Mouse (Mus musculus) embryonic facial prominence, embryonic 11.5 days (tissue): ENCODE measurements around the gene Kdm2b. TPM values are rescaled to one million over a fixed set of nuclear protein-coding genes. Genes with fewer than 3 reads are reported as not detected.

Source experiments
- ATAC-seq: fragments of 200-750 bp; cut with Nextera tagmentation; replicated peaks from 2 replicates; pipeline ENCODE4 v1.8.0; 2017; ENCODE audit warnings: low read depth; ENCODE audit not compliant: insufficient number of reproducible peaks, low FRiP score, low TSS enrichment
- DNase-seq: peaks from one replicate; pipeline ENCODE4 v3.0.0-alpha.2; 2015; ENCODE audit warnings: low spot score
- H3K27ac ChIP-seq: fragments of 300-500 bp; sonication (generic); replicated peaks from 2 replicates; pipeline ENCODE4 v1.5.1; 2014; ENCODE audit warnings: mild to moderate bottlenecking, low read depth, low read length, control low read depth
- H3K27me3 ChIP-seq: fragments of 300-500 bp; sonication (generic); 2 replicates; pipeline ENCODE4 v1.6.1; 2014; ENCODE audit warnings: mild to moderate bottlenecking, low read length, moderate library complexity, mixed read lengths; ENCODE audit not compliant: control insufficient read depth, insufficient read depth
- H3K36me3 ChIP-seq: fragments of 300-500 bp; sonication (generic); replicated peaks from 2 replicates; pipeline ENCODE4 v1.6.1; 2014; ENCODE audit warnings: low read depth, mild to moderate bottlenecking, low read length, moderate library complexity, mixed read lengths; ENCODE audit not compliant: control insufficient read depth, insufficient read depth
- H3K4me1 ChIP-seq: fragments of 300-500 bp; sonication (generic); 2 replicates; pipeline ENCODE4 v1.6.1; 2014; ENCODE audit warnings: low read length, mixed read lengths; ENCODE audit not compliant: control insufficient read depth, insufficient read depth
- H3K4me2 ChIP-seq: fragments of 300-500 bp; sonication (generic); 2 replicates; pipeline ENCODE4 v1.6.1; 2014; ENCODE audit warnings: low read depth, mild to moderate bottlenecking, control low read depth, low read length, moderate library complexity
- H3K4me3 ChIP-seq: fragments of 300-500 bp; sonication (generic); 2 replicates; pipeline ENCODE4 v1.5.1; 2014; ENCODE audit warnings: low read depth, low read length, control low read depth
- H3K9ac ChIP-seq: fragments of 300-500 bp; sonication (generic); replicated peaks from 2 replicates; pipeline ENCODE4 v1.6.1; 2014; ENCODE audit warnings: mild to moderate bottlenecking, control low read depth, low read length
- H3K9me3 ChIP-seq: fragments of 300-500 bp; sonication (generic); replicated peaks from 2 replicates; pipeline ENCODE4 v1.6.1; 2016; ENCODE audit warnings: mild to moderate bottlenecking, low read length, inconsistent platforms, mixed read lengths; ENCODE audit not compliant: control insufficient read depth
- WGBS: fragments of 180-500 bp; shearing (Covaris S2); extraction: QIAGEN DNeasy Blood & Tissue Kit; methylation state at CpG from one replicate; pipeline ENCODE4 v1.1.7; 2014; 5-methylcytosine and 5-hydroxymethylcytosine counted together
- polyA plus RNA-seq: library from polyadenylated mRNA; unstranded; fragments of >200 nt; fragmentation: Nextera tagmentation; extraction: Ambion mirVana; gene quantifications from 2 replicates; pipeline ENCODE4 v1.2.1, GENCODE M21; 2014

The Kdm2b gene
- polyA plus RNA-seq, 1 experiment from 2014 or later, result 54.1 TPM

- ATAC-seq, result no peak
- Histone ChIP-seq H3K36me3 (no peaks in the 10 kb centered on the region), H3K27me3 (peaks cover 26% of the 10 kb centered on the region), H3K4me2 (no peak overlapping the region), H3K9me3 (no peaks in the 10 kb centered on the region), H3K4me1 (peaks cover 6% of the 10 kb centered on the region), H3K4me3 (no peak overlapping the region), H3K27ac (no peak overlapping the region), H3K9ac (no peak overlapping the region)
- no peak for DNase-seq
- WGBS, result 89% methylated on average over 8 of the region's 8 CpGs
Observed at GRCm38 (mm10) chr5:122949101-122949500, 40.5 kb downstream of the Kdm2b start.

- peaks cover 18% of the 10 kb centered on the region for H3K27me3 ChIP-seq
- no peak overlapping the region for H3K27ac ChIP-seq
- DNase-seq (no peak), ATAC-seq (no peak)
- H3K4me2 ChIP-seq, result no peak overlapping the region
- H3K4me3 ChIP-seq, result no peak overlapping the region
- no peaks in the 10 kb centered on the region for H3K36me3 ChIP-seq
- H3K4me1 ChIP-seq, result peaks cover 6% of the 10 kb centered on the region
- no peak overlapping the region for H3K9ac ChIP-seq
- H3K9me3 ChIP-seq, result no peaks in the 10 kb centered on the region
- 86% methylated on average over 12 of the region's 12 CpGs for WGBS
Observed at GRCm38 (mm10) chr5:122947534-122947933, 42.1 kb downstream of the Kdm2b start.

GRCm38 (mm10) chr5:122938676-122939075 lies 50.9 kb downstream of the Kdm2b start:
- H3K4me1 ChIP-seq, result no peaks in the 10 kb centered on the region
- ATAC-seq (no peak), DNase-seq (no peak)
- H3K36me3 ChIP-seq, result no peaks in the 10 kb centered on the region
- no peak overlapping the region for H3K4me2 ChIP-seq
- no peaks in the 10 kb centered on the region for H3K27me3 ChIP-seq
- H3K27ac ChIP-seq, result no peak overlapping the region
- H3K9ac ChIP-seq, result no peak overlapping the region
- no peak overlapping the region for H3K4me3 ChIP-seq
- H3K9me3 ChIP-seq, result no peaks in the 10 kb centered on the region
- 91% methylated on average over 3 of the region's 3 CpGs for WGBS

- no peak for ATAC-seq
- WGBS, result 82% methylated on average over 4 of the region's 4 CpGs
- no peak for DNase-seq
- Histone ChIP-seq H3K4me1 (no peaks in the 10 kb centered on the region), H3K36me3 (no peaks in the 10 kb centered on the region), H3K27ac (no peak overlapping the region), H3K9me3 (no peaks in the 10 kb centered on the region), H3K9ac (no peak overlapping the region), H3K4me3 (no peak overlapping the region), H3K27me3 (no peaks in the 10 kb centered on the region), H3K4me2 (no peak overlapping the region)
Observed at GRCm38 (mm10) chr5:122937958-122938540, 51.6 kb downstream of the Kdm2b start.

GRCm38 (mm10) chr5:122937031-122937430 lies 52.6 kb downstream of the Kdm2b start:
- 93% methylated on average over 6 of the region's 6 CpGs for WGBS
- DNase-seq, result no peak
- Histone ChIP-seq H3K9ac (no peak overlapping the region), H3K9me3 (no peaks in the 10 kb centered on the region), H3K4me2 (no peak overlapping the region), H3K4me3 (no peak overlapping the region), H3K4me1 (no peaks in the 10 kb centered on the region), H3K27ac (no peak overlapping the region), H3K36me3 (no peaks in the 10 kb centered on the region), H3K27me3 (no peaks in the 10 kb centered on the region)
- ATAC-seq, result no peak

- Histone ChIP-seq H3K27me3 (no peaks in the 10 kb centered on the region), H3K36me3 (no peaks in the 10 kb centered on the region; the same call in 1 of the 2 replicates), H3K27ac (no peak overlapping the region), H3K4me3 (no peak overlapping the region), H3K4me1 (no peaks in the 10 kb centered on the region), H3K4me2 (no peak overlapping the region), H3K9me3 (no peaks in the 10 kb centered on the region), H3K9ac (no peak overlapping the region)
- 83% methylated on average over 4 of the region's 4 CpGs for WGBS
- ATAC-seq (no peak), DNase-seq (no peak)
Observed at GRCm38 (mm10) chr5:122935810-122936209, 53.8 kb downstream of the Kdm2b start.

GRCm38 (mm10) chr5:122930991-122931390 lies 58.6 kb downstream of the Kdm2b start:
- H3K36me3 ChIP-seq, result no peaks in the 10 kb centered on the region; the same call in 1 of the 2 replicates
- no peak overlapping the region for H3K4me2 ChIP-seq
- no peak for ATAC-seq
- H3K27me3 ChIP-seq, result no peaks in the 10 kb centered on the region
- DNase-seq, result no peak
- 90% methylated on average over 7 of the region's 7 CpGs for WGBS
- H3K9me3 ChIP-seq, result no peaks in the 10 kb centered on the region
- no peak overlapping the region for H3K4me3 ChIP-seq
- H3K9ac ChIP-seq, result no peak overlapping the region
- H3K4me1 ChIP-seq, result no peaks in the 10 kb centered on the region
- H3K27ac ChIP-seq, result no peak overlapping the region

GRCm38 (mm10) chr5:122928293-122928692 lies 61.3 kb downstream of the Kdm2b start:
- H3K9ac ChIP-seq, result no peak overlapping the region
- H3K27ac ChIP-seq, result no peak overlapping the region
- H3K4me2 ChIP-seq, result no peak overlapping the region
- H3K4me1 ChIP-seq, result no peaks in the 10 kb centered on the region
- H3K27me3 ChIP-seq, result no peaks in the 10 kb centered on the region
- H3K36me3 ChIP-seq, result no peaks in the 10 kb centered on the region; the same call in 1 of the 2 replicates
- DNase-seq (no peak), ATAC-seq (no peak)
- H3K4me3 ChIP-seq, result no peak overlapping the region
- H3K9me3 ChIP-seq, result no peaks in the 10 kb centered on the region
- WGBS, result 63% methylated on average over 3 of the region's 3 CpGs
